Mouse (Mus musculus): ENCODE data around the gene Ppcdc. TPM values are rescaled to one million over a fixed set of nuclear protein-coding genes. Genes with fewer than 3 reads are reported as not detected.

Gene Ppcdc
- total RNA-seq, 1 experiment, result 41.7 TPM

DNA sequence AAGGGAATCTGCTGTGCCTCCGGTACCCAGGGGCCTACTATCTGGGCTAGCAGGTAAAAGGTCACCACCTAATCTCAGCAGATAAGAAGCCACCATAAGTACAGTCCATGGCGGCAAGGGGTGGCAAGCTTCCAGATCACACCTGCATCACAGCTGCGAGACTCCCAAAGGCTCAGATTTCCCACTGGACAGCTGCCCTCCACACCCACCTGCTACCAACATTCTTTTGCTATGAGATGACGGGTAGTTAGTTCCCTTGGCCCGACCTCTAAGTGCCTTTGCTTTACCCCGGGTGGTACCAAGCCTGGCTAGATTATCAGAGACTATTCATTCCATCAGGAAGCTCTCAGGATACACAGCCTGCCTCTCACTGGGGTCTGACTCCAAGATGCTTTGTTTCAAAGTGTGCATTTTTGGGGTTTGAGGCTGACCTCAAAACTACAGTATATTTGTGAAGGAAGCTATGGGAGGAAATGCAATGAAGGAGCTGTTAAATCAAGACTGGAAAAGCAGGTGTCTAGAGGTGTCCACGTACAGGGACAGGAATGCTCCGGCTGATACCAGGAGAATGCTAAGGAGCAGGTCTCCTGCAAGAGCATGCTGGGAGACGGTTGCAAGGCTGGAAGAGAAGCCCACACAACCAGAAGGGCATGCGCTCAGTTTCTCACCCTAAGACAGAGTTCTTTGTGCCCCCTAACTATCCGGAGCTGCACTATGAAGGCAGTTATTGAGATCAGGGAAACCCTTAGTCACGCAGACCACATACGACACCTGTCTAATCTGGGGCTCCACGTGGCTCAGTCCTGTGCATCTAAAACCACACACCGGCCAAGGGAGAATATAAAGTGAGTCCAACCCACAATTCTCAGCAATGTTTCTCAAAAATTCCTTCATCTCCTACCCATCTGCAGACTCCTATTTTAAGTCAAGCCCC lies 37.3 kb downstream of the Ppcdc start:
- H3K27ac ChIP-seq (ENCODE audit: insufficient read depth, low read depth, low read length, poor library complexity, severe bottlenecking), result no peak overlapping the region
- H3K9me3 ChIP-seq (ENCODE audit: control insufficient read depth, insufficient read depth, low read depth, low read length), result no peaks in the 10 kb centered on the region
- H3K4me3 ChIP-seq (ENCODE audit: insufficient read depth in 1 of 2, low read depth in 1 of 2, low read length in 2 of 2, poor library complexity in 1 of 2, severe bottlenecking in 1 of 2), result no peak overlapping the region
- in situ Hi-C loops (cut with MboI; ENCODE audit: low sequenced_read_pairs in 2 of 2, unreplicated experiment in 2 of 2), result no loop called here
- DNase-seq (ENCODE audit: low read depth, low spot score), result no peak
- H3K36me3 ChIP-seq (ENCODE audit: control insufficient read depth, insufficient read depth, low read length, poor library complexity, severe bottlenecking), result no peaks in the 10 kb centered on the region
- no peak overlapping the region for H3K9ac ChIP-seq (ENCODE audit: insufficient read depth, low read depth, low read length, poor library complexity, severe bottlenecking)
- H3K4me1 ChIP-seq (ENCODE audit: control insufficient read depth in 2 of 2, insufficient read depth in 2 of 2, low read length in 2 of 2, poor library complexity in 1 of 2), result 0 out of 4 replicates have a peak, but pooled peaks cover 0 to 2% of the 10 kb centered on the region in 2 experiments
- no peak for TF ChIP-seq CHD2 (IDR thresholded peaks at IDR 0.05; ENCODE audit: low read depth, low read length)
- no peak for TF ChIP-seq ZC3H11A (IDR thresholded peaks at IDR 0.05; ENCODE audit: borderline replicate concordance, low read depth, low read length)
- TF ChIP-seq HCFC1 (IDR thresholded peaks at IDR 0.05; ENCODE audit: borderline replicate concordance, insufficient read depth, low read length), result no peak
- TF ChIP-seq ZNF384 (IDR thresholded peaks at IDR 0.05; ENCODE audit: low read depth, low read length), result no peak
- TF ChIP-seq MAFK (IDR thresholded peaks at IDR 0.05; ENCODE audit: insufficient read depth, low read depth, low read length), result no peak

- TF ChIP-seq CHD2 (IDR thresholded peaks at IDR 0.05; ENCODE audit: low read depth, low read length), result no peak
- peak; percentile 70 for TF ChIP-seq ZNF384 (IDR thresholded peaks at IDR 0.05; ENCODE audit: low read depth, low read length)
- no peak overlapping the region for H3K4me3 ChIP-seq (ENCODE audit: insufficient read depth in 1 of 2, low read depth in 1 of 2, low read length in 2 of 2, poor library complexity in 1 of 2, severe bottlenecking in 1 of 2)
Measured at GRCm38 (mm10) chr9:57398773-57399172, 41.2 kb downstream of the Ppcdc start.

GRCm38 (mm10) chr9:57392892-57393291 lies 47.0 kb downstream of the Ppcdc start:
- Histone ChIP-seq H3K4me3 (ENCODE audit: insufficient read depth in 1 of 2, low read depth in 1 of 2, low read length in 2 of 2, poor library complexity in 1 of 2, severe bottlenecking in 1 of 2) (no peak overlapping the region), H3K4me1 (ENCODE audit: control insufficient read depth in 2 of 2, insufficient read depth in 2 of 2, low read length in 2 of 2, poor library complexity in 1 of 2) (no peaks in the 10 kb centered on the region), H3K27ac (ENCODE audit: insufficient read depth, low read depth, low read length, poor library complexity, severe bottlenecking) (no peak overlapping the region), H3K9ac (ENCODE audit: insufficient read depth, low read depth, low read length, poor library complexity, severe bottlenecking) (no peak overlapping the region), H3K9me3 (ENCODE audit: control insufficient read depth, insufficient read depth, low read depth, low read length) (no peaks in the 10 kb centered on the region), H3K36me3 (ENCODE audit: control insufficient read depth, insufficient read depth, low read length, poor library complexity, severe bottlenecking) (no peaks in the 10 kb centered on the region)
- in situ Hi-C loops (cut with MboI; ENCODE audit: low sequenced_read_pairs in 2 of 2, unreplicated experiment in 2 of 2), result no loop called here
- no peak for DNase-seq (ENCODE audit: low read depth, low spot score)
- no peak for TF ChIP-seq MAFK (IDR thresholded peaks at IDR 0.05; ENCODE audit: insufficient read depth, low read depth, low read length)
- TF ChIP-seq HCFC1 (IDR thresholded peaks at IDR 0.05; ENCODE audit: borderline replicate concordance, insufficient read depth, low read length), result no peak
- no peak for TF ChIP-seq CHD2 (IDR thresholded peaks at IDR 0.05; ENCODE audit: low read depth, low read length)
- no peak for TF ChIP-seq ZC3H11A (IDR thresholded peaks at IDR 0.05; ENCODE audit: borderline replicate concordance, low read depth, low read length)
- TF ChIP-seq ZNF384 (IDR thresholded peaks at IDR 0.05; ENCODE audit: low read depth, low read length), result no peak

More at GRCm38 (mm10) chr9:57398773-57399172, 41.2 kb downstream of the Ppcdc start:
- in situ Hi-C loops (cut with MboI; ENCODE audit: low sequenced_read_pairs in 2 of 2, unreplicated experiment in 2 of 2), result no loop called here
- DNase-seq (ENCODE audit: low read depth, low spot score), result no peak
- H3K27ac ChIP-seq (ENCODE audit: insufficient read depth, low read depth, low read length, poor library complexity, severe bottlenecking), result no peak overlapping the region
- H3K9ac ChIP-seq (ENCODE audit: insufficient read depth, low read depth, low read length, poor library complexity, severe bottlenecking), result no peak overlapping the region
- H3K9me3 ChIP-seq (ENCODE audit: control insufficient read depth, insufficient read depth, low read depth, low read length), result no peaks in the 10 kb centered on the region
- H3K4me1 ChIP-seq (ENCODE audit: control insufficient read depth in 2 of 2, insufficient read depth in 2 of 2, low read length in 2 of 2, poor library complexity in 1 of 2), result 0 out of 4 replicates have a peak, but pooled peaks cover 0 to 2% of the 10 kb centered on the region in 2 experiments
- H3K36me3 ChIP-seq (ENCODE audit: control insufficient read depth, insufficient read depth, low read length, poor library complexity, severe bottlenecking), result no peaks in the 10 kb centered on the region

DNA sequence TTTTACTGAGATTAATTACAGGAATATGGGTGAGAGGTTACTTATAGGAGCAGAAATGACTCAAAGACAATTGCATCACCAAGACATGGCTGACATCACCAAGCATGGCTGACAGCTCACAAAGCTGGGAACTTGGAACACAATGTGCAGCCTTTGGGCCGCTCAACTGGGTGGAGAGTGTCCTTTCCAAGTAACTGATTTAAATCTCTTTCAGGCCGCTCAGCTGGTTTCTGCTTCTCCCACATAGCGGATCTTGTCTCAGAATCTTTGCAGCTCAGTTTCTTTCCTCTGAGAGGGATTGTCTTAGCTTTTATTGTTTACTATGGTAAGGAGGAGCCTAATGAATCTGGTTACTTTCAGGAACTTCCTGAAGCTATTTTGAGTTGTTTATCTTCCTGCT lies 49.1 kb downstream of the Ppcdc start:
- Histone ChIP-seq H3K4me1 (ENCODE audit: control insufficient read depth in 2 of 2, insufficient read depth in 2 of 2, low read length in 2 of 2, poor library complexity in 1 of 2) (no peaks in the 10 kb centered on the region), H3K27ac (ENCODE audit: insufficient read depth, low read depth, low read length, poor library complexity, severe bottlenecking) (no peak overlapping the region), H3K36me3 (ENCODE audit: control insufficient read depth, insufficient read depth, low read length, poor library complexity, severe bottlenecking) (no peaks in the 10 kb centered on the region), H3K9me3 (ENCODE audit: control insufficient read depth, insufficient read depth, low read depth, low read length) (no peaks in the 10 kb centered on the region), H3K4me3 (ENCODE audit: insufficient read depth in 1 of 2, low read depth in 1 of 2, low read length in 2 of 2, poor library complexity in 1 of 2, severe bottlenecking in 1 of 2) (no peak overlapping the region), H3K9ac (ENCODE audit: insufficient read depth, low read depth, low read length, poor library complexity, severe bottlenecking) (no peak overlapping the region)
- in situ Hi-C loops (cut with MboI; ENCODE audit: low sequenced_read_pairs in 2 of 2, unreplicated experiment in 2 of 2), result no loop called here
- no peak for DNase-seq (ENCODE audit: low read depth, low spot score)
- TF ChIP-seq ZNF384 (IDR thresholded peaks at IDR 0.05; ENCODE audit: low read depth, low read length) (no peak), HCFC1 (IDR thresholded peaks at IDR 0.05; ENCODE audit: borderline replicate concordance, insufficient read depth, low read length) (no peak), CHD2 (IDR thresholded peaks at IDR 0.05; ENCODE audit: low read depth, low read length) (no peak), ZC3H11A (IDR thresholded peaks at IDR 0.05; ENCODE audit: borderline replicate concordance, low read depth, low read length) (no peak), MAFK (IDR thresholded peaks at IDR 0.05; ENCODE audit: insufficient read depth, low read depth, low read length) (no peak)

Measured in ES-E14 (cell line).